Mouse (Mus musculus) T-helper 2 cell (primary cell): ENCODE data around the gene Cpm.
"Not testable (repeated sequence)": the region's sequence is repeated elsewhere in the genome, so short reads cannot be mapped to it uniquely, and the experiment has no call there.

ENCODE experiments used
- in situ Hi-C: fragments of 300-600 bp; cut with MboI, MseI; formaldehyde crosslinking; loops from one replicate; pipeline ENCODE4 v1.15.1; 2025; ENCODE audit warnings: high pct_unique_total_duplicates

Cpm gene

DNA sequence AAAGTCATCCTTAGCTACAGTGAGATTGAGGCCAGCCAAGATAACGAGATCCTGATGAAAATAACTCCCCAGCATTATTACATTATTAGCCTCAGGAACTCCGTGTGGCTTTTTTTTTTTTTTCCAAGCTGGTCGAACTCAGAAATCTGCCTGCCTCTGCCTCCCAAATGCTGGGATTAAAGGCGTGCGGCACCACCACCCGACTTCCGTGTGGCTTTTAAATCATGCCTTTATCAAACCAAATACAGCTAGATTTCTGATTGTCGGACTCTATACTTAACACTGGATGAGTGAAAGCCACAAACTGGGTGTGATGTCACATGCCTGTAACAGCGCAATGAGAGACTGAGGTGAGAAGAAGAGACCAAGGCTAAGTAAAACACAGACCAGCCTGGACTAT, 83.6 kb downstream of the Cpm start:
- in situ Hi-C loops: no loop called here

GRCm38 (mm10) chr10:117713466-117713865, 84.2 kb downstream of the Cpm start:
- in situ Hi-C loops: no loop called here

DNA sequence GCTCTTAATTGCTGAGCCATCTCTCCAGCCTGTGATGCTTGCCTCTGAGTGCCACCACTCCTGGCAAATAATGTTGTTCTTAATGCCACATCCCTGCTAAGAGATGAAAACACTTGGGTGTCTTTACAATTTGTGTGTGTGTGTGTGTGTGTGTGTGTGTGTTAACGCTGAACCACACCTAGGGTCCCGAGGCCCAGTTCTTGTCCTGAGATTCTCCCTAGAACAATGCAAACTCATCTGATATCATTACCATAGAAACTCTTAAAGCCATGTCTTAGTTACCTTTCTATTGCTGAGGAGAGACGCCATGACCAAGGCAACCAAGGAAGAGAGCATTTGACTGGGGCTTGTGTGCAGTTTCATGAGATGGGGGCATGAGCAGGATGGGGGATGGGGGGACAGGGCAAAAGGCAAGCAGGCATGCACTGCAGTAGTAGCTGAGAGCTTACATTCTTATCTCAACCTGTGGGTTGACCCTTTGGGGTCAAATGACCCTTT, 84.8 kb downstream of the Cpm start:
- in situ Hi-C loops: no loop called here

DNA sequence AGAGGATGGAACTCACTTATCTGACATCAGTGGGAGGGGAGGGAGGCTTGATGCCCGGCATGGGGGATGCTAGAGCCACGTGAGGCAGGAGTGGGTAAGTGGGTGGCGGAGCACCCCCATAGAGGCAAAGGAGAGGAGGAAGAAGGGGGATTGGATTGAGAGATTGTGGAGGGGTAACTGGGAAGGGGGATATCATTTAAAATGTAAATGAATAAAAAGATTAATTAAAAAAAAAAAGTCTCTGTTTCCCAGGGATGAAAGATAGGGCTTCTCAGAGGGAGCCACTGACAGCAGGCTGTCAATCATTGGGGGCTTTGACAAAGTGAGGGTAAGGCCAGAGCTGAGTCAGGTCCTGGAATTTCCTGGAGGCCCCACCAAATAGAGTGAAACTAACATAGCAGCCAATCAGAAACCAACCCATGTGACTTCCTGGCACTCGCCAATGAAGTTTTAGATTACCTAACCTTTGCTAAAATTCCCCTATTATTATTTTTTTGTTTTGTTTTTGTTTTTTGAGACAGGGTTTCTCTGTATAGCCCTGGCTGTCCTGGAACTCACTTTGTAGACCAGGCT, 85.7 kb downstream of the Cpm start:
- in situ Hi-C loops: no loop called here

- in situ Hi-C loops: not testable (repeated sequence)
Observed at GRCm38 (mm10) chr10:117715654-117716053, 86.4 kb downstream of the Cpm start.

GRCm38 (mm10) chr10:117716686-117717085, 87.4 kb downstream of the Cpm start:
- in situ Hi-C loops: no loop called here

- in situ Hi-C loops: no loop called here
Observed at GRCm38 (mm10) chr10:117717583-117717982, 88.3 kb downstream of the Cpm start.

DNA sequence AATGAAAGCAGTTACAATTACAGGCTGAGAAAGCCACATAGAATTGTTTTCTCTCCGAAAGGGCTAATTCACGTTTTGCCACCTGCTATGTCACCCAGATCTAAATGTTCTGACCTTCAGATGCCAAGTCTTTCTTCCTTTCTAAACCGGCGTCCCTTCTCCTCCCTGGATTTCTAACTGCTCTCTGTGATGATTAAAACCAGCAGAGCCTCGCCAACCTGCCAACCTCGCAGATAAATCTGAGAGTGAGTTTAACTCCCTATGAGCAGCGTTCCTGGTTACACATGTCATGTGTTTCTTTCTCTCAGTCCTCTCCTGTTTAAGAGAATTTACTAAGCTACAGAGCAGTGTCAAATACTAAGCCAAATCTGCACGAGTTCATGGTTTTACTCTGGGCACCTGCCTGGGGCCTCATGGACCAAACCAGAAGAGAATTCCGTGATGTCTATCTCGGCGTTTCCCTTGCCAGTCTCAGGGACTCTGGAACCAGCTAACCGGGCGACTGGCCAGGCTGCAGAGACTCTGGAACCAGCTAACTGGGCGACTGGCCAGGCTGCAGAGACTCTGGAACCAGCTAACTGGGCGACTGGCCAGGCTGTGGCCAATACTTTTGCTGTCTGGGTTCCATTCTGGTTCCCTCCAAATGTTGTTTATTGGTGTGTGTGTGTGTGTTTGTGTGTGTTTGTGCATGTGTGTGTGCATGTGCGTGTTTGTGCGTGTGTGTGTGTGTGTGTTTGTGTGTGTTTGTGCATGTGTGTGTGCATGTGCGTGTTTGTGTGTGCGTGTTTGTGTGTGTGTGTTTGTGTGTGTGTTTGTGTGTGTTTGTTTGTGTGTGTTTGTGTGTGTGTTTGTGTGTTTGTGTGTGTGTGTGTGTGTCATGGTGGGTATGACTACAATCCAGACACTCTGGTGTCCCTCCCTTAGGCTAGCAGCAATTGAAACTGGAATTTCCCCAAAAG, 89.1 kb downstream of the Cpm start:
- in situ Hi-C loops: no loop called here

GRCm38 (mm10) chr10:117724136-117724718, 94.9 kb downstream of the Cpm start:
- in situ Hi-C loops: loop anchor here (10.0 kb wide), 1 partner anchor 311 kb away; no protein-coding TSS in a partner anchor

- in situ Hi-C loops: loop anchor here (10.0 kb wide), 1 partner anchor 310 kb away; no protein-coding TSS in a partner anchor
Observed at GRCm38 (mm10) chr10:117724804-117725361, 95.6 kb downstream of the Cpm start.

- in situ Hi-C loops: loop anchor here (10.0 kb wide), 1 partner anchor 309 kb away; no protein-coding TSS in a partner anchor
Observed at GRCm38 (mm10) chr10:117725671-117726070, 96.4 kb downstream of the Cpm start.

- in situ Hi-C loops: loop anchor here (10.0 kb wide), 1 partner anchor 308 kb away; no protein-coding TSS in a partner anchor
Observed at GRCm38 (mm10) chr10:117726350-117726749, 97.0 kb downstream of the Cpm start.

GRCm38 (mm10) chr10:117726888-117727385, 97.6 kb downstream of the Cpm start:
- in situ Hi-C loops: loop anchor here (10.0 kb wide), 1 partner anchor 308 kb away; no protein-coding TSS in a partner anchor

GRCm38 (mm10) chr10:117727518-117728110, 98.3 kb downstream of the Cpm start:
- in situ Hi-C loops: loop anchor here (10.0 kb wide), 1 partner anchor 307 kb away; no protein-coding TSS in a partner anchor

GRCm38 (mm10) chr10:117728574-117728973, 99.3 kb downstream of the Cpm start:
- in situ Hi-C loops: loop anchor here (10.0 kb wide), 1 partner anchor 306 kb away; no protein-coding TSS in a partner anchor

- in situ Hi-C loops: loop anchor here (10.0 kb wide), 1 partner anchor 306 kb away; no protein-coding TSS in a partner anchor
Observed at GRCm38 (mm10) chr10:117729139-117729814, 100.0 kb downstream of the Cpm start.

- in situ Hi-C loops: no loop called here
Observed at GRCm38 (mm10) chr10:117730140-117730539, 100.8 kb downstream of the Cpm start.

- in situ Hi-C loops: no loop called here
Observed at GRCm38 (mm10) chr10:117730637-117731203, 101.4 kb downstream of the Cpm start.

DNA sequence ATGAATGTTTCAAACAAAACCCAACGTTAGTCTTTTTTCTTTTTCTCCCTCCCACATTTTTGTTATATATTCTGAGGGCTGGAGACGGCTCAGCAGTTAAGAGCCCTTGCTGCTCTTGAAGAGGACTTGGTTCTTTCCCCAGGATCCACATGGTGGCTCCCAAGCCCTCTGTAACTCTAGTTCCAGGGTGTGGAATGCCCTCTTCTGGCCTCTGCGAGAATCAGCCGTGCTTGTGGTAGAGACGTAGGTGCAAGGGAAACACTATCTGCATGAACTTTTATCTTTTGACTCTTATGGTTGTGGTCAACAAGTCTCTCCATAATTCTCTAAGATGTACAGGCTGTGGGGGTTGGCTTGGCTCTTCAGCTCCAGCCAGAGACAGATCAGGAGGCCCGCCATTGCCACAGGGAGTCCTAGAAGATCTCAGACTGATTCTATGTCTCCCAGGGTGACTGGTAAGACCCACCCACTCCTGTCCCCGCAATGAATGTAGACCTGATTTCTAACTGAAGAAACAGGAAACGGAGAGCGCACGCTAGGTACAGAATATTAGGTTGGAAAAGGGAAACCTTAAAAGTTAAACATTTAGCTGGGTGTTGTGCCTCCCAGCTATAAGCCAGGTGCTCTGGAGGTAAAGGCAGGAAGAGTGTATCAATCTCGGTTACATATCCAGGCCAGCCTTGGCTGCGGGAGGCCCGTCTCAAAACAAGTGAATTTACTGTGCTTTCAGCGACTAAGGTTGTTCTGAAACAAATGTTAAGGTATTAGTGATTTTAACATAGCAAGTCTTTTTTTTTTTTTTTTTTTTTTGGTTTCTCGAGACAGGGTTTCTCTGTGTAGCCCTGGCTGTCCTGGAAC, 102.2 kb downstream of the Cpm start:
- in situ Hi-C loops: no loop called here
